Comparison of ENCODE assay signal across 12 mouse cellular contexts in genomic region chr9:42195651-42196050, GRCm38 (mm10).
DNase-seq lines count a peak whose midpoint lies in the region; ATAC-seq and TF ChIP-seq lines count a peak whose summit lies in the region.
"Had no signal": no experiment of that assay in that cellular context is flagged by ENCODE, and none has a peak within 500 bp of the region (broad histone marks: within the 10 kb centered on the region; RNA-seq: fewer than 3 reads in every experiment).

No protein-coding gene starts in this region.

- peak overlapping the region; percentile 84 for H3K27ac ChIP-seq in liver, adult 2 months (replicated peaks; ENCODE audit: insufficient read depth, low read depth, low read length)
- no peak overlapping the region for H3K27ac ChIP-seq in liver, postnatal 0 days (ENCODE audit: low read depth)
- H3K27ac ChIP-seq in intestine, embryonic 15.5 days = peak overlapping the region; percentile 71
- H3K27ac ChIP-seq: liver, embryonic 14.5 days had no signal

- H3K9ac ChIP-seq in liver, adult 2 months (ENCODE audit: low read depth, low read length) = no peak overlapping the region
- H3K9ac ChIP-seq in liver, postnatal 0 days (replicated peaks) = no peak overlapping the region
- no peak overlapping the region for H3K9ac ChIP-seq in intestine, embryonic 15.5 days
- H3K9ac ChIP-seq: liver, embryonic 14.5 days had no signal

- no peaks in the 10 kb centered on the region for H3K79me2 ChIP-seq in liver, adult 2 months (ENCODE audit: control insufficient read depth, insufficient read depth, low read length)

- no peaks in the 10 kb centered on the region for H3K9me3 ChIP-seq in liver, postnatal 0 days (ENCODE audit: low read length)
- H3K9me3 ChIP-seq in intestine, embryonic 15.5 days = no peaks in the 10 kb centered on the region

- H3K4me2 ChIP-seq in liver, postnatal 0 days (ENCODE audit: low read depth, low read length) = no peak overlapping the region
- no peak overlapping the region; the same call in 1 of the 2 replicates for H3K4me2 ChIP-seq in intestine, embryonic 15.5 days (replicated peaks)

- no peak for TF ChIP-seq POLR2A in liver, adult 2 months (IDR thresholded peaks at IDR 0.05; ENCODE audit: extremely low read depth, insufficient read depth, low read length)

- DNase-seq in liver, adult 2 months (ENCODE audit: extremely low read depth, low read depth, low spot score) = peak; percentile 77
- DNase-seq in liver, postnatal 0 days = no peak
- DNase-seq in kidney, postnatal 14 days = peak; percentile 58
- peak; percentile 48 for DNase-seq in testis, postnatal 10 days (ENCODE audit: low spot score)
- DNase-seq in cerebellum, postnatal 10 days = no peak
- DNase-seq: adrenal gland, adult 8-10 months; cerebellum, adult 9-10 months had no signal

- H3K36me3 ChIP-seq in liver, adult 2 months (ENCODE audit: control insufficient read depth, insufficient read depth, low read length) = no peaks in the 10 kb centered on the region
- H3K36me3 ChIP-seq in liver, postnatal 0 days (replicated peaks; ENCODE audit: insufficient read depth, low read length) = no peaks in the 10 kb centered on the region
- H3K36me3 ChIP-seq in intestine, embryonic 15.5 days = no peaks in the 10 kb centered on the region

- no peak for TF ChIP-seq EP300 in liver, postnatal 0 days (IDR thresholded peaks at IDR 0.05; ENCODE audit: low read depth)

- H3K27me3 ChIP-seq in liver, adult 2 months (ENCODE audit: control insufficient read depth, insufficient read depth, low read length) = no peaks in the 10 kb centered on the region
- no peaks in the 10 kb centered on the region for H3K27me3 ChIP-seq in liver, postnatal 0 days (ENCODE audit: insufficient read depth, low read length)
- no peaks in the 10 kb centered on the region for H3K27me3 ChIP-seq in intestine, embryonic 15.5 days (replicated peaks)
- H3K27me3 ChIP-seq: CH12.LX had no signal

- H3K4me1 ChIP-seq in liver, adult 2 months (ENCODE audit: control insufficient read depth, insufficient read depth, low read length) = peaks cover 5% of the 10 kb centered on the region
- H3K4me1 ChIP-seq in liver, postnatal 0 days (ENCODE audit: insufficient read depth) = no peaks in the 10 kb centered on the region
- 0 out of 2 replicates have a peak, but pooled peaks cover 3% of the 10 kb centered on the region for H3K4me1 ChIP-seq in intestine, embryonic 15.5 days (replicated peaks)

- ATAC-seq in liver, postnatal 0 days = no peak
- peak; percentile 36 for ATAC-seq in intestine, embryonic 15.5 days
- no peak for ATAC-seq in erythroblast, adult 5-6 weeks (replicated peaks; ENCODE audit: low FRiP score, poor library complexity, severe bottlenecking)
- ATAC-seq: midbrain, embryonic 16.5 days had no signal

- no peak for TF ChIP-seq CTCF in liver, adult 2 months (IDR thresholded peaks at IDR 0.05; ENCODE audit: low read depth, low read length)
- TF ChIP-seq CTCF in liver, postnatal 0 days (IDR thresholded peaks at IDR 0.05; ENCODE audit: low read depth) = no peak

- H3K4me3 ChIP-seq in liver, adult 2 months (ENCODE audit: insufficient read depth, low read depth, low read length) = no peak overlapping the region
- no peak overlapping the region for H3K4me3 ChIP-seq in liver, postnatal 0 days (ENCODE audit: low read depth, low read length)
- H3K4me3 ChIP-seq in intestine, embryonic 15.5 days (replicated peaks) = no peak overlapping the region

- 76% methylated on average over 8 of the region's 8 CpGs for WGBS in liver, adult 2 months
- 70% methylated on average over 8 of the region's 8 CpGs for WGBS in liver, postnatal 0 days (ENCODE audit: insufficient replicate concordance)
- 67% methylated on average over 8 of the region's 8 CpGs for WGBS in intestine, embryonic 15.5 days

Comparison
In these comparisons a context has a peak if more than half of its experiments do, and no peak if none do; other contexts are left out.
1. DNase-seq: peak in liver, adult 2 months (single experiment), kidney, postnatal 14 days (single experiment) and testis, postnatal 10 days (single experiment); none in liver, postnatal 0 days (single experiment) and cerebellum, postnatal 10 days (0 of 2).